Mouse (Mus musculus) forebrain, embryonic 11.5 days (tissue): ENCODE measurements around the gene Susd4. TPM values are rescaled to one million over a fixed set of nuclear protein-coding genes. Genes with fewer than 3 reads are reported as not detected.
A peak's percentile ranks its signal among the peaks of the same experiment; 100 is the strongest.

ENCODE experiments used
- ATAC-seq: fragments of 200-750 bp; cut with Nextera tagmentation; replicated peaks from 2 replicates; pipeline ENCODE4 v1.8.0; 2017; ENCODE audit warnings: moderate TSS enrichment; ENCODE audit not compliant: low FRiP score
- DNase-seq: peaks from one replicate; pipeline ENCODE4 v3.0.0-alpha.2; 2017; ENCODE audit warnings: low spot score
- H3K27ac ChIP-seq: fragments of 300-500 bp; sonication (generic); 2 replicates; pipeline ENCODE4 v1.5.1; 2014; ENCODE audit warnings: low read depth, low read length
- H3K27me3 ChIP-seq: fragments of 300-500 bp; sonication (generic); 2 replicates; pipeline ENCODE4 v1.6.1; 2014; ENCODE audit warnings: mild to moderate bottlenecking, low read length, mixed read lengths; ENCODE audit not compliant: control insufficient read depth, insufficient read depth
- H3K36me3 ChIP-seq: fragments of 300-500 bp; sonication (generic); 2 replicates; pipeline ENCODE4 v1.6.1; 2014; ENCODE audit warnings: mild to moderate bottlenecking, low read length, moderate library complexity, mixed read lengths; ENCODE audit not compliant: control insufficient read depth, insufficient read depth
- H3K4me1 ChIP-seq: fragments of 300-500 bp; sonication (generic); replicated peaks from 2 replicates; pipeline ENCODE4 v1.6.1; 2014; ENCODE audit warnings: low read length, mixed read lengths; ENCODE audit not compliant: control insufficient read depth, insufficient read depth
- H3K4me2 ChIP-seq: fragments of 300-500 bp; sonication (generic); 2 replicates; pipeline ENCODE4 v1.6.1; 2014; ENCODE audit warnings: low read depth, mild to moderate bottlenecking, low read length, moderate library complexity, mixed read lengths; ENCODE audit not compliant: severe bottlenecking
- H3K4me3 ChIP-seq: fragments of 300-500 bp; sonication (generic); 2 replicates; pipeline ENCODE4 v1.5.1; 2014; ENCODE audit warnings: low read depth, low read length
- H3K9ac ChIP-seq: fragments of 300-500 bp; sonication (generic); 2 replicates; pipeline ENCODE4 v1.6.1; 2014; ENCODE audit warnings: low read length
- H3K9me3 ChIP-seq: fragments of 300-500 bp; sonication (generic); 2 replicates; pipeline ENCODE4 v1.6.1; 2016; ENCODE audit warnings: low read length, mixed read lengths; ENCODE audit not compliant: control insufficient read depth
- WGBS: fragments of 180-500 bp; shearing (Covaris S2); extraction: QIAGEN DNeasy Blood & Tissue Kit; methylation state at CpG from one replicate; pipeline ENCODE4 v1.1.7; 2014; 5-methylcytosine and 5-hydroxymethylcytosine counted together
- polyA plus RNA-seq: library from polyadenylated mRNA; unstranded; fragments of >200 nt; fragmentation: Nextera tagmentation; extraction: Ambion mirVana; gene quantifications from 2 replicates; pipeline ENCODE4 v1.2.1, GENCODE M21; 2014

The Susd4 gene
- polyA plus RNA-seq, 1 experiment from 2014 or later: 14.4 TPM

- Histone ChIP-seq H3K9me3 (no peaks in the 10 kb centered on the region), H3K4me1 (no peaks in the 10 kb centered on the region), H3K27ac (no peak overlapping the region), H3K4me2 (no peak overlapping the region), H3K9ac (no peak overlapping the region), H3K36me3 (no peaks in the 10 kb centered on the region), H3K27me3 (no peaks in the 10 kb centered on the region), H3K4me3 (no peak overlapping the region)
- DNase-seq: no peak
- WGBS: 54% methylated on average over 10 of the region's 10 CpGs
- ATAC-seq: no peak
Measured at GRCm38 (mm10) chr1:182818931-182819330, 55.3 kb downstream of the Susd4 start.

GRCm38 (mm10) chr1:182822729-182823128 is 59.1 kb downstream of the Susd4 start:
- H3K4me2 ChIP-seq: no peak overlapping the region

GRCm38 (mm10) chr1:182823723-182824421 is 60.2 kb downstream of the Susd4 start:
- no peak for DNase-seq
- Histone ChIP-seq H3K4me1 (no peaks in the 10 kb centered on the region), H3K27me3 (no peaks in the 10 kb centered on the region), H3K4me3 (no peak overlapping the region), H3K9ac (no peak overlapping the region), H3K4me2 (no peak overlapping the region), H3K27ac (no peak overlapping the region), H3K36me3 (no peaks in the 10 kb centered on the region), H3K9me3 (no peaks in the 10 kb centered on the region)
- 75% methylated on average over 21 of the region's 21 CpGs for WGBS
- no peak for ATAC-seq

More at GRCm38 (mm10) chr1:182822729-182823128, 59.1 kb downstream of the Susd4 start:
- WGBS: 90% methylated on average over 10 of the region's 10 CpGs
- Histone ChIP-seq H3K9me3 (no peaks in the 10 kb centered on the region), H3K27ac (no peak overlapping the region), H3K4me1 (no peaks in the 10 kb centered on the region), H3K27me3 (no peaks in the 10 kb centered on the region), H3K9ac (no peak overlapping the region), H3K36me3 (no peaks in the 10 kb centered on the region), H3K4me3 (no peak overlapping the region)
- ATAC-seq: no peak
- no peak for DNase-seq

GRCm38 (mm10) chr1:182826557-182826956 is 62.9 kb downstream of the Susd4 start:
- H3K9ac ChIP-seq: no peak overlapping the region
- H3K4me1 ChIP-seq: no peaks in the 10 kb centered on the region
- no peaks in the 10 kb centered on the region for H3K9me3 ChIP-seq
- H3K27me3 ChIP-seq: no peaks in the 10 kb centered on the region
- no peaks in the 10 kb centered on the region for H3K36me3 ChIP-seq
- H3K4me3 ChIP-seq: no peak overlapping the region
- no peak overlapping the region for H3K27ac ChIP-seq
- ATAC-seq (no peak), DNase-seq (no peak)
- WGBS: 95% methylated on average over 3 of the region's 3 CpGs
- no peak overlapping the region for H3K4me2 ChIP-seq

- Histone ChIP-seq H3K4me2 (no peak overlapping the region), H3K4me3 (no peak overlapping the region), H3K36me3 (no peaks in the 10 kb centered on the region), H3K27ac (no peak overlapping the region), H3K9me3 (no peaks in the 10 kb centered on the region), H3K27me3 (no peaks in the 10 kb centered on the region), H3K9ac (no peak overlapping the region), H3K4me1 (peaks cover 8% of the 10 kb centered on the region; the same call in 1 of the 2 replicates)
- WGBS: 81% methylated on average over 6 of the region's 6 CpGs
- DNase-seq: no peak
- no peak for ATAC-seq
Measured at GRCm38 (mm10) chr1:182838061-182838460, 74.4 kb downstream of the Susd4 start.

- 0 out of 2 replicates have a peak, but pooled peaks have one; percentile 15 for ATAC-seq
- Histone ChIP-seq H3K36me3 (no peaks in the 10 kb centered on the region), H3K4me1 (peaks cover 8% of the 10 kb centered on the region; the same call in 1 of the 2 replicates), H3K27ac (no peak overlapping the region), H3K4me3 (no peak overlapping the region), H3K4me2 (no peak overlapping the region), H3K9ac (no peak overlapping the region), H3K9me3 (no peaks in the 10 kb centered on the region), H3K27me3 (no peaks in the 10 kb centered on the region)
- 77% methylated on average over 4 of the region's 4 CpGs for WGBS
- no peak for DNase-seq
Measured at GRCm38 (mm10) chr1:182839332-182839929, 75.8 kb downstream of the Susd4 start.

- Histone ChIP-seq H3K36me3 (no peaks in the 10 kb centered on the region), H3K27ac (no peak overlapping the region), H3K4me2 (no peak overlapping the region), H3K9me3 (no peaks in the 10 kb centered on the region), H3K4me1 (peaks cover 8% of the 10 kb centered on the region; the same call in 1 of the 2 replicates), H3K27me3 (no peaks in the 10 kb centered on the region), H3K9ac (no peak overlapping the region), H3K4me3 (no peak overlapping the region)
- 49% methylated on average over 6 of the region's 6 CpGs for WGBS
- no peak for ATAC-seq
- DNase-seq: no peak
Measured at GRCm38 (mm10) chr1:182840011-182840410, 76.4 kb downstream of the Susd4 start.

GRCm38 (mm10) chr1:182840606-182841005 is 76.9 kb downstream of the Susd4 start:
- DNase-seq: no peak
- 90% methylated on average over 6 of the region's 6 CpGs for WGBS
- ATAC-seq: no peak

GRCm38 (mm10) chr1:182849556-182849955 is 85.9 kb downstream of the Susd4 start:
- Histone ChIP-seq H3K4me3 (no peak overlapping the region), H3K36me3 (no peaks in the 10 kb centered on the region), H3K9me3 (no peaks in the 10 kb centered on the region), H3K9ac (no peak overlapping the region), H3K4me2 (no peak overlapping the region), H3K27ac (no peak overlapping the region), H3K27me3 (no peaks in the 10 kb centered on the region), H3K4me1 (no peaks in the 10 kb centered on the region)
- WGBS: 79% methylated on average over 12 of the region's 12 CpGs
- no peak for ATAC-seq
- DNase-seq: no peak

More at GRCm38 (mm10) chr1:182840606-182841005, 76.9 kb downstream of the Susd4 start:
- Histone ChIP-seq H3K4me3 (no peak overlapping the region), H3K4me1 (peaks cover 8% of the 10 kb centered on the region; the same call in 1 of the 2 replicates), H3K27ac (no peak overlapping the region), H3K27me3 (no peaks in the 10 kb centered on the region), H3K4me2 (no peak overlapping the region), H3K9ac (no peak overlapping the region), H3K9me3 (no peaks in the 10 kb centered on the region), H3K36me3 (no peaks in the 10 kb centered on the region)
